Mouse (Mus musculus): ENCODE results near the gene Hist1h2bf.
A peak's percentile ranks its signal among the peaks of the same experiment; 100 is the strongest.
"Not testable (repeated sequence)": the region's sequence is repeated elsewhere in the genome, so short reads cannot be mapped to it uniquely, and the experiment has no call there.

Hist1h2bf gene

GRCm38 (mm10) chr13:23586940-23587225, 12.9 kb upstream of the Hist1h2bf start:
- ATAC-seq (ENCODE audit: low TSS enrichment) = no peak

GRCm38 (mm10) chr13:23586099-23586939, 12.3 kb upstream of the Hist1h2bf start:
- ATAC-seq (ENCODE audit: low TSS enrichment) = no peak

GRCm38 (mm10) chr13:23585442-23586098, 11.6 kb upstream of the Hist1h2bf start:
- peak; percentile 91 for ATAC-seq (ENCODE audit: low TSS enrichment)

GRCm38 (mm10) chr13:23585029-23585441, 11.0 kb upstream of the Hist1h2bf start:
- peak; percentile 62 for ATAC-seq (ENCODE audit: low TSS enrichment)

GRCm38 (mm10) chr13:23584331-23584730, 10.3 kb upstream of the Hist1h2bf start:
- no peak for ATAC-seq (ENCODE audit: low TSS enrichment)

- ATAC-seq (ENCODE audit: low TSS enrichment) = no peak
Observed at GRCm38 (mm10) chr13:23583387-23584068, 9.5 kb upstream of the Hist1h2bf start.

GRCm38 (mm10) chr13:23582219-23583056, 8.4 kb upstream of the Hist1h2bf start:
- no peak for ATAC-seq (ENCODE audit: low TSS enrichment)

- peak; percentile 83 for ATAC-seq (ENCODE audit: low TSS enrichment)
Observed at GRCm38 (mm10) chr13:23581408-23582218, 7.6 kb upstream of the Hist1h2bf start, which contains the start of gene Hist1h4d. Hist1h4d (plus strand) TSS chr13:23581598.

GRCm38 (mm10) chr13:23577835-23578234, 3.8 kb upstream of the Hist1h2bf start:
- ATAC-seq (ENCODE audit: low TSS enrichment) = no peak

- no peak for ATAC-seq (ENCODE audit: low TSS enrichment)
Observed at GRCm38 (mm10) chr13:23576906-23577639, 3.1 kb upstream of the Hist1h2bf start.

GRCm38 (mm10) chr13:23576351-23576881, 2.4 kb upstream of the Hist1h2bf start:
- no peak for ATAC-seq (ENCODE audit: low TSS enrichment)

GRCm38 (mm10) chr13:23575864-23576313, 1.9 kb upstream of the Hist1h2bf start:
- not testable (repeated sequence) for ATAC-seq (ENCODE audit: low TSS enrichment)

- peak; percentile 71 for ATAC-seq (ENCODE audit: low TSS enrichment)
Observed at GRCm38 (mm10) chr13:23575271-23575851, 1.4 kb upstream of the Hist1h2bf start, which contains the start of gene Hist1h3d. Hist1h3d (plus strand) TSS chr13:23575763.

- not testable (repeated sequence) for ATAC-seq (ENCODE audit: low TSS enrichment)
Observed at GRCm38 (mm10) chr13:23574546-23575170, 662 bp upstream of the Hist1h2bf start.

- not testable (repeated sequence) for ATAC-seq (ENCODE audit: low TSS enrichment)
Observed at GRCm38 (mm10) chr13:23573034-23573897, 730 bp downstream of the Hist1h2bf start.

- ATAC-seq (ENCODE audit: low TSS enrichment) = no peak
Observed at GRCm38 (mm10) chr13:23572218-23573033, 1.6 kb downstream of the Hist1h2bf start.
